In genomic region chr7:90216511-90216910, GRCm38 (mm10) we compare ENCODE assay signal across 13 mouse cellular contexts. TPM values are rescaled to one million over a fixed set of nuclear protein-coding genes. Genes with fewer than 3 reads are reported as not detected.
DNase-seq lines count a peak whose midpoint lies in the region; ATAC-seq lines count a peak whose summit lies in the region.
"Had no signal": no experiment of that assay in that cellular context is flagged by ENCODE, and none has a peak within 500 bp of the region (broad histone marks: within the 10 kb centered on the region; RNA-seq: fewer than 3 reads in every experiment).

No protein-coding gene starts in this region.

- H3K36me3 ChIP-seq in embryonic facial prominence, embryonic 10.5 days (replicated peaks): no peaks in the 10 kb centered on the region
- H3K36me3 ChIP-seq in forebrain, embryonic 14.5 days (ENCODE audit: control insufficient read depth, insufficient read depth, low read length): no peaks in the 10 kb centered on the region
- H3K36me3 ChIP-seq: liver, embryonic 12.5 days had no signal

- no peaks in the 10 kb centered on the region for H3K9me3 ChIP-seq in embryonic facial prominence, embryonic 10.5 days
- no peaks in the 10 kb centered on the region for H3K9me3 ChIP-seq in forebrain, embryonic 14.5 days (replicated peaks; ENCODE audit: control insufficient read depth, low read length)
- H3K9me3 ChIP-seq: liver, embryonic 12.5 days had no signal

- no peaks in the 10 kb centered on the region for H3K27me3 ChIP-seq in embryonic facial prominence, embryonic 10.5 days (replicated peaks; ENCODE audit: low read depth, poor library complexity, severe bottlenecking)
- no peaks in the 10 kb centered on the region for H3K27me3 ChIP-seq in forebrain, embryonic 14.5 days (replicated peaks; ENCODE audit: control insufficient read depth, insufficient read depth, low read length)
- H3K27me3 ChIP-seq: liver, embryonic 12.5 days had no signal

- H3K9ac ChIP-seq in forebrain, embryonic 14.5 days (ENCODE audit: low read length): no peak overlapping the region
- H3K9ac ChIP-seq: liver, embryonic 12.5 days had no signal

- peaks cover 4% of the 10 kb centered on the region; the same call in 1 of the 2 replicates for H3K4me1 ChIP-seq in embryonic facial prominence, embryonic 10.5 days
- no peaks in the 10 kb centered on the region for H3K4me1 ChIP-seq in forebrain, embryonic 14.5 days (ENCODE audit: control insufficient read depth, insufficient read depth, low read length)
- H3K4me1 ChIP-seq: liver, embryonic 12.5 days had no signal

- no peak overlapping the region for H3K4me2 ChIP-seq in forebrain, embryonic 14.5 days (ENCODE audit: low read length)
- H3K4me2 ChIP-seq: liver, embryonic 12.5 days had no signal

- WGBS in embryonic facial prominence, embryonic 10.5 days: 35% methylated on average over 8 of the region's 8 CpGs
- whole genome bisulfite sequencing in forebrain, embryonic 14.5 days: 22% methylated on average over 8 of the region's 8 CpGs

- peak; percentile 41 for DNase-seq in layer of hippocampus, adult 11-12 months (ENCODE audit: low spot score)
- no peak for DNase-seq in layer of hippocampus, postnatal 25 days (ENCODE audit: extremely low spot score in 1 of 2, low spot score in 1 of 2)
- peak; percentile 23 for DNase-seq in embryonic facial prominence, embryonic 10.5 days (ENCODE audit: low spot score)
- peak; percentile 41 for DNase-seq in forebrain, embryonic 14.5 days (ENCODE audit: low spot score)
- peak; percentile 5 to 27 for DNase-seq in layer of hippocampus, postnatal 36 days
- DNase-seq in adrenal gland, postnatal 10 days: no peak
- DNase-seq in lung, postnatal 4 days: no peak
- no peak for DNase-seq in thymus, postnatal 4 days
- DNase-seq: cerebellum, adult 8-10 months had no signal

- no peak overlapping the region for H3K4me3 ChIP-seq in embryonic facial prominence, embryonic 10.5 days
- no peak overlapping the region for H3K4me3 ChIP-seq in forebrain, embryonic 14.5 days (ENCODE audit: low read depth, low read length)
- H3K4me3 ChIP-seq: liver, embryonic 12.5 days had no signal

- H3K27ac ChIP-seq in embryonic facial prominence, embryonic 10.5 days (replicated peaks): peak overlapping the region; percentile 30; the same call in 1 of the 2 replicates
- H3K27ac ChIP-seq in forebrain, embryonic 14.5 days (ENCODE audit: low read depth, low read length): no peak overlapping the region
- H3K27ac ChIP-seq: liver, embryonic 12.5 days had no signal

- ATAC-seq in forebrain, embryonic 14.5 days: peak; percentile 61
- ATAC-seq: intestine, postnatal 0 days; liver, embryonic 12.5 days had no signal

RNA-seq across cellular contexts. Expression of gene Ccdc83, which starts 49.1 kb away (rescaled TPM):
- total RNA-seq in layer of hippocampus, postnatal 25 days (2021): not detected
- 0.10 TPM in 1 of 2 replicates, not detected in the other for polyA plus RNA-seq in embryonic facial prominence, embryonic 10.5 days (2016; fragmentation: Nextera tagmentation; extraction: Ambion mirVana)
- polyA plus RNA-seq in forebrain, embryonic 14.5 days (2014; fragmentation: Nextera tagmentation; extraction: Ambion mirVana): not detected in 2 replicates
- not detected for total RNA-seq in layer of hippocampus, postnatal 36 days (2021)
- not detected for total RNA-seq in adrenal gland, postnatal 10 days (2021)
- polyA plus RNA-seq: heart, embryonic 14.5 days; intestine, postnatal 0 days; liver, embryonic 12.5 days; spleen, adult 2 months had no signal

Comparison
In these comparisons a context has a peak if more than half of its experiments do, and no peak if none do; other contexts are left out.
1. DNase-seq: peak in layer of hippocampus, adult 11-12 months (single experiment), embryonic facial prominence, embryonic 10.5 days (single experiment), forebrain, embryonic 14.5 days (single experiment) and layer of hippocampus, postnatal 36 days (2 of 2); none in layer of hippocampus, postnatal 25 days (0 of 2), adrenal gland, postnatal 10 days (single experiment), lung, postnatal 4 days (0 of 2) and thymus, postnatal 4 days (single experiment).